Mouse (Mus musculus): ENCODE measurements around the gene Fndc3b.

DNA sequence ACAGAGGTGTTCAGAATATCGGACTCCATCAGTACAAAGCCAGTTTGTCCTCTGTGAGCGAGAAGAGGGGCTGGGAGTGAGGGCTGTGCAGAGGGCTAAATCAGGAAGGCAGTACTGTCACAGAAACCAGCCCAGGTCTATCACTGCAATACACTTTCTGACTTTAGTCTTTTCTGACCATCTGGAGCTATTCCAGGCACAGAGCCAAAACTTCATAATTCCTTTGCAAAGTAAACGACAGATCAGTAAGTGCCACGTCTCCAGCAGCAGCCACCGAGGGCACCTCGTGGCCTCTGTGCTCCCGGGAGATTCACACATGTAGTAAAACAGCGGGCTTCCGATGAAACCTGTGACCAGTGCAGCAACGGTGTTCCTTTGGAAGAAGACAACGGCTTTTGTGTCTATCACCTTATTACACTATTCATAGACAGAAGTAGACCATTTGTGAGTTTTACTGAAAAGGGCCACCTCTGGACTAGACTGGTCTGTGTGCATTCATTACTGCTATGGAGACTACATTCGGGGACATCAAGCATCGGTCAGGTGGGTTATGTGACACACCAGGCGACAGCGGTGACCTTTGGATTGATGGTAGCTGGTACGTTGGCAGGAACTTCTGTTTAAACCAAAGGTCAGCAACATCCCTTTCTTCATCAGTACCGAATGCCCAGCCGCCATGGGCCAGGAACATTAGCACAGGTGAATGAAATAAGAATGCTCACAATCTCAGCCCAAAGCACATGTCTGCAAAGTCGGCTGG is 24.2 kb downstream of the Fndc3b start:
- TF ChIP-seq CTCF (conservative IDR thresholded peaks at IDR 0.05; ENCODE audit: low read length): no peak
- TF ChIP-seq NANOG (IDR thresholded peaks at IDR 0.05; ENCODE audit: borderline replicate concordance, low read length): no peak
- TF ChIP-seq POU5F1 (IDR thresholded peaks at IDR 0.05; ENCODE audit: borderline replicate concordance, low read length): no peak

All from E14TG2a.4 (cell line).